Mouse (Mus musculus) G1E (cell line): ENCODE results near the gene Prr15l.

ENCODE experiments used
- CTCF ChIP-seq: IDR thresholded peaks from 2 replicates; pipeline ENCODE4 v1.5.1; 2012; ENCODE audit warnings: low read depth, low read length, inconsistent platforms, mixed read lengths
- GATA1 ChIP-seq: IDR thresholded peaks from 2 replicates; pipeline ENCODE4 v1.6.1; 2012; ENCODE audit warnings: borderline replicate concordance, low read length, inconsistent platforms, mixed read lengths
- GATA2 ChIP-seq: IDR thresholded peaks from 2 replicates; pipeline ENCODE4 v1.6.1; 2012; ENCODE audit warnings: low read depth, low read length, inconsistent platforms, borderline replicate concordance
- POLR2AphosphoS5 ChIP-seq: IDR thresholded peaks from 2 replicates; pipeline ENCODE4 v1.6.1; 2012; ENCODE audit warnings: low read depth, low read length, inconsistent platforms; ENCODE audit not compliant: insufficient replicate concordance
- TAL1 ChIP-seq: conservative IDR thresholded peaks from 2 replicates; pipeline ENCODE4 v1.6.1; 2012; ENCODE audit warnings: low read depth, low read length, inconsistent platforms, mixed read lengths

- TF ChIP-seq CTCF (no peak), GATA1 (no peak), GATA2 (no peak), POLR2AphosphoS5 (no peak), TAL1 (no peak)
Measured at GRCm38 (mm10) chr11:96885901-96886340, 42.0 kb upstream of the Prr15l start.
